Mouse (Mus musculus) kidney, adult 11 months (tissue): ENCODE results near the gene Commd1.
A peak's percentile ranks its signal among the peaks of the same experiment; 100 is the strongest.

Experiments
- DNase-seq: peaks from one replicate; pipeline ENCODE4 v3.0.0; 2022

Commd1 gene

GRCm38 (mm10) chr11:22989786-22990185, 7.6 kb upstream of the Commd1 start:
- DNase-seq, result no peak

- DNase-seq, result no peak
Measured at GRCm38 (mm10) chr11:22987357-22987756, 5.2 kb upstream of the Commd1 start.

GRCm38 (mm10) chr11:22985510-22985909, 3.3 kb upstream of the Commd1 start:
- DNase-seq, result no peak

- no peak for DNase-seq
Measured at GRCm38 (mm10) chr11:22982846-22983245, 664 bp upstream of the Commd1 start.

GRCm38 (mm10) chr11:22981543-22981950, 635 bp downstream of the Commd1 start:
- DNase-seq, result no peak

- no peak for DNase-seq
Measured at GRCm38 (mm10) chr11:22981041-22981440, 1.1 kb downstream of the Commd1 start.

- no peak for DNase-seq
Measured at GRCm38 (mm10) chr11:22979221-22979620, 3.0 kb downstream of the Commd1 start.

- DNase-seq, result no peak
Measured at GRCm38 (mm10) chr11:22978711-22979110, 3.5 kb downstream of the Commd1 start.

GRCm38 (mm10) chr11:22978215-22978614, 4.0 kb downstream of the Commd1 start:
- DNase-seq, result no peak

GRCm38 (mm10) chr11:22973599-22973998, 8.6 kb downstream of the Commd1 start:
- no peak for DNase-seq

- DNase-seq, result peak; percentile 85
Measured at GRCm38 (mm10) chr11:22972746-22973526, 9.2 kb downstream of the Commd1 start.

GRCm38 (mm10) chr11:22971835-22972709, 10.1 kb downstream of the Commd1 start, which contains the start of gene Zrsr1:
Gene Zrsr1 (plus strand): TSS chr11:22972005.
- DNase-seq, result peak; percentile 85

- no peak for DNase-seq
Measured at GRCm38 (mm10) chr11:22970546-22970945, 11.6 kb downstream of the Commd1 start.

- no peak for DNase-seq
Measured at GRCm38 (mm10) chr11:22969486-22969885, 12.7 kb downstream of the Commd1 start.

GRCm38 (mm10) chr11:22965503-22965902, 16.7 kb downstream of the Commd1 start:
- DNase-seq, result peak; percentile 3

- peak; percentile 2 for DNase-seq
Measured at GRCm38 (mm10) chr11:22964401-22964800, 17.8 kb downstream of the Commd1 start.

GRCm38 (mm10) chr11:22962101-22962500, 20.1 kb downstream of the Commd1 start:
- DNase-seq, result no peak

GRCm38 (mm10) chr11:22957791-22958374, 24.3 kb downstream of the Commd1 start:
- no peak for DNase-seq

- DNase-seq, result peak; percentile 86
Measured at GRCm38 (mm10) chr11:22956830-22957229, 25.4 kb downstream of the Commd1 start.

GRCm38 (mm10) chr11:22956346-22956745, 25.8 kb downstream of the Commd1 start:
- no peak for DNase-seq

- no peak for DNase-seq
Measured at GRCm38 (mm10) chr11:22952668-22953067, 29.5 kb downstream of the Commd1 start.

- no peak for DNase-seq
Measured at GRCm38 (mm10) chr11:22950131-22950530, 32.1 kb downstream of the Commd1 start.

GRCm38 (mm10) chr11:22949101-22949500, 33.1 kb downstream of the Commd1 start:
- no peak for DNase-seq
